Mouse (Mus musculus) midbrain, embryonic 14.5 days (tissue): ENCODE data around the gene Fam107b. TPM values are rescaled to one million over a fixed set of nuclear protein-coding genes. Genes with fewer than 3 reads are reported as not detected.

Experiments used
- ATAC-seq: fragments of 200-750 bp; cut with Nextera tagmentation; 2 replicates; pipeline ENCODE4 v1.8.0; 2017; ENCODE audit warnings: moderate number of reproducible peaks, moderate library complexity; ENCODE audit not compliant: low FRiP score, low TSS enrichment
- DNase-seq: peaks from one replicate; pipeline ENCODE4 v3.0.0-alpha.2; 2015
- H3K27ac ChIP-seq: fragments of 300-500 bp; sonication (generic); replicated peaks from 2 replicates; pipeline ENCODE4 v1.5.1; 2014; ENCODE audit warnings: mild to moderate bottlenecking, low read depth, low read length, moderate library complexity
- H3K27me3 ChIP-seq: fragments of 300-500 bp; sonication (generic); 2 replicates; pipeline ENCODE4 v1.6.1; 2014; ENCODE audit warnings: low read length, control low read depth, mixed read lengths; ENCODE audit not compliant: control insufficient read depth, insufficient read depth
- H3K36me3 ChIP-seq: fragments of 300-500 bp; sonication (generic); 2 replicates; pipeline ENCODE4 v1.6.1; 2014; ENCODE audit warnings: low read length, control low read depth; ENCODE audit not compliant: control insufficient read depth, insufficient read depth
- H3K4me1 ChIP-seq: fragments of 300-500 bp; sonication (generic); 2 replicates; pipeline ENCODE4 v1.6.1; 2014; ENCODE audit warnings: mild to moderate bottlenecking, antibody characterized with exemption, low read length, control low read depth; ENCODE audit not compliant: control insufficient read depth, insufficient read depth
- H3K4me2 ChIP-seq: fragments of 300-500 bp; sonication (generic); 2 replicates; pipeline ENCODE4 v1.6.1; 2014; ENCODE audit warnings: mild to moderate bottlenecking, low read length, moderate library complexity
- H3K4me3 ChIP-seq: fragments of 300-500 bp; sonication (generic); replicated peaks from 2 replicates; pipeline ENCODE4 v1.5.1; 2014; ENCODE audit warnings: low read depth, low read length
- H3K9ac ChIP-seq: fragments of 300-500 bp; sonication (generic); replicated peaks from 2 replicates; pipeline ENCODE4 v1.6.1; 2014; ENCODE audit warnings: mild to moderate bottlenecking, low read length, moderate library complexity
- H3K9me3 ChIP-seq: fragments of 300-500 bp; sonication (generic); 2 replicates; pipeline ENCODE4 v1.6.1; 2016; ENCODE audit warnings: low read length, control low read depth, mixed read lengths; ENCODE audit not compliant: control insufficient read depth
- WGBS: fragments of 180-500 bp; shearing (Covaris S2); extraction: QIAGEN DNeasy Blood & Tissue Kit; methylation state at CpG from one replicate; pipeline ENCODE4 v1.1.7; 2014; 5-methylcytosine and 5-hydroxymethylcytosine counted together
- polyA plus RNA-seq: library from polyadenylated mRNA; unstranded; fragments of >200 nt; fragmentation: Nextera tagmentation; extraction: Ambion mirVana; gene quantifications from 2 replicates; pipeline ENCODE4 v1.2.1, GENCODE M21; 2014

Gene Fam107b
- polyA plus RNA-seq: 35.1 and 49.0 TPM in 2 replicates

- Histone ChIP-seq H3K9ac (no peak within 1 kb of the TSS), H3K27ac (no peak within 1 kb of the TSS), H3K27me3 (no peaks in the 10 kb centered on the region), H3K9me3 (no peaks in the 10 kb centered on the region), H3K4me3 (no peak within 1 kb of the TSS), H3K36me3 (no peaks in the 10 kb centered on the region), H3K4me2 (no peak within 1 kb of the TSS), H3K4me1 (no peaks in the 10 kb centered on the region)
- WGBS: 76% methylated on average over 12 of the region's 12 CpGs
- DNase-seq (no peak), ATAC-seq (no peak)
Measured at GRCm38 (mm10) chr2:3570186-3570585, at the start of gene Fam107b. TSS of gene Fam107b (plus strand) at chr2:3570488.

DNA sequence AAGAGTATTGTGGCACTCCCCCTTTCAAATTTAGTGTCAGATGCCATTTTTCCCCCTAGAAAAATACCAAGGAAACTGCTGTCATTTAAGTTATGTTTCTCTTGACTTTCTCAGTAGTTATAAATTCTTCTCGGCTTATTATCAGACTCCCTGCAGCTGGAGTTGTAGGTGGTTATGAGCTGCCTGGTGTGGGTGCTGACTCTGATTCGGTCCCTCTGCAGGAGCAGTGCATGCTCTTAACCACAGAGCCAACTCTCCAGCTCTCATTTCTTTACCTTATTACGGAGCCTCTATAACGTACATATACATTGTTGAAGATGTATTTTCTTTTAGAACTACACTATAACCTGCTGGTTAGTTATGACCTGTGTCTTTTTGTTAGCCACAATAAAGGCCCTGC lies 47.7 kb upstream of the Fam107b start:
- H3K9ac ChIP-seq: no peak overlapping the region
- DNase-seq: no peak
- H3K4me1 ChIP-seq: no peaks in the 10 kb centered on the region
- H3K9me3 ChIP-seq: no peaks in the 10 kb centered on the region
- H3K27me3 ChIP-seq: no peaks in the 10 kb centered on the region
- 91% methylated on average over 4 of the region's 4 CpGs for WGBS
- no peaks in the 10 kb centered on the region for H3K36me3 ChIP-seq
- no peak overlapping the region for H3K4me2 ChIP-seq
- no peak for ATAC-seq
- H3K27ac ChIP-seq: no peak overlapping the region
- H3K4me3 ChIP-seq: no peak overlapping the region

DNA sequence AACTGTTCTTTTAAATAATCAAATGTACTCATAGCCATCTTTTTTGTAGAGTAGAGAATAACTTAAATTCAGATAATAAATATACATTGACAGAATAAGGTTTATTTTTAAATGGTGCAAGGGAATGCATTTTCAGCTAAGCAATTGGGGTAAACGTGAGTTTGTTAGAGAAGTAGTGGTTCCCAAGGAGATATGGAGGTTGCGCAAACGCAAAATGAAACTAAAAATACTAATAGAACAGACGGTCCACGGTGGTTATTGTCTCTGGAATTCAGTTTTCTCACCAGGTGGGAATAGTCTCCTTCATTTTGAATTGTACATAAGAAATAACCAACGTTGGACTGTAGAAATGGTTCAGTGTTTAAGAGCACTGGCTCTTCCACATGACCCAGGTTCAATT lies 44.0 kb upstream of the Fam107b start:
- no peak for DNase-seq
- Histone ChIP-seq H3K4me3 (no peak overlapping the region), H3K9me3 (no peaks in the 10 kb centered on the region), H3K4me2 (no peak overlapping the region), H3K27ac (no peak overlapping the region), H3K36me3 (no peaks in the 10 kb centered on the region), H3K9ac (no peak overlapping the region), H3K27me3 (no peaks in the 10 kb centered on the region), H3K4me1 (no peaks in the 10 kb centered on the region)
- 79% methylated on average over 6 of the region's 6 CpGs for WGBS
- no peak for ATAC-seq

DNA sequence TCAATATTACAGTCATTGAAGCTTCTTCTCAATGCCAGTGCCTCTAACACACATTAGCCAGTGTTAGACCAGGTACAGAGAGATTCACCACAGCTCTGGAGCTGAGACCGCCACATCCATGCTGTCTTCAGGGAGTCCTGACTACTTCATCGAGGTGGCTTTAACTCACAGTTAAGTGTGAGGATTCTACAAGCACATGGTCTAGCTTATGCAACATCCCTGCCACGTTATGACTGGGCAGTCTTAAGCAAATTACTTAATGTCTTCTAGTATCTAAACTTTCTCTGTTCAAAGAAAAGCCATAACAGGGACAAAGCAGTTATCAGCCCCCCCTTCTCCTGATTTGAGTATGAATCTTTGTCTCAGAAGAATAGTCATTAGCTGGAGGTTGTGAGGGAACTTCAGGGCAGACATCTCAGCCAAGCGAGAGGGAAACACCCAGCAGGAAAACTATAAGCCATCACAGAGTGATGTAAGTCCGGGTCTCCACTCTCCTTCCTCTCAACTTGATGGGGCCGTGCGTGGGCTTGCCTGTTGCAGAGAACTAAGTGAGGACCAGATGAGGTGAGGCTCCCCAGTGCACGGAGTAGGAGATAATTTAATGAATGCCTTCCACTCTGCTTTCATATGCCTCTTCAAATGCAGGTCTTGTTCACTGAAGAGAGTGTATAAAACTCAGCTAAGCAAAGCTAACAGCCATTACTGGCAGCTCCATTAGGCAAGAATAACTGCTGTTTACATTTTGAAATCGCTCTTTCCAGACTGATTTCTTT lies 28.8 kb upstream of the Fam107b start:
- H3K9me3 ChIP-seq: no peaks in the 10 kb centered on the region
- ATAC-seq: no peak
- no peak overlapping the region for H3K4me3 ChIP-seq
- no peak overlapping the region for H3K4me2 ChIP-seq
- H3K27me3 ChIP-seq: no peaks in the 10 kb centered on the region
- H3K9ac ChIP-seq: no peak overlapping the region
- no peak for DNase-seq
- 72% methylated on average over 9 of the region's 9 CpGs for WGBS
- no peaks in the 10 kb centered on the region for H3K4me1 ChIP-seq
- H3K36me3 ChIP-seq: no peaks in the 10 kb centered on the region
- no peak overlapping the region for H3K27ac ChIP-seq

- DNase-seq (no peak), ATAC-seq (no peak)
- H3K4me2 ChIP-seq: no peak overlapping the region
- no peak overlapping the region for H3K27ac ChIP-seq
- H3K4me1 ChIP-seq: no peaks in the 10 kb centered on the region
- 74% methylated on average over 2 of the region's 2 CpGs for WGBS
- no peaks in the 10 kb centered on the region for H3K36me3 ChIP-seq
- no peak overlapping the region for H3K9ac ChIP-seq
- no peaks in the 10 kb centered on the region for H3K27me3 ChIP-seq
- no peak overlapping the region for H3K4me3 ChIP-seq
- no peaks in the 10 kb centered on the region for H3K9me3 ChIP-seq
Measured at GRCm38 (mm10) chr2:3546055-3546454, 24.2 kb upstream of the Fam107b start.

- 1% methylated on average over 4 of the region's 4 CpGs for WGBS
- no peak for ATAC-seq
Measured at GRCm38 (mm10) chr2:3546588-3546987, 23.7 kb upstream of the Fam107b start.

GRCm38 (mm10) chr2:3570606-3571005 lies 318 bp downstream of the Fam107b start:
- DNase-seq: no peak
- no peak for ATAC-seq
- WGBS: 89% methylated on average over 11 of the region's 11 CpGs
- no peak overlapping the region for H3K4me3 ChIP-seq
- no peaks in the 10 kb centered on the region for H3K27me3 ChIP-seq
- H3K4me1 ChIP-seq: no peaks in the 10 kb centered on the region
- no peaks in the 10 kb centered on the region for H3K9me3 ChIP-seq
- H3K27ac ChIP-seq: no peak overlapping the region
- H3K4me2 ChIP-seq: no peak overlapping the region
- no peaks in the 10 kb centered on the region for H3K36me3 ChIP-seq
- no peak overlapping the region for H3K9ac ChIP-seq

More at GRCm38 (mm10) chr2:3546588-3546987, 23.7 kb upstream of the Fam107b start:
- no peak overlapping the region for H3K27ac ChIP-seq
- H3K27me3 ChIP-seq: no peaks in the 10 kb centered on the region
- H3K4me1 ChIP-seq: no peaks in the 10 kb centered on the region
- H3K9me3 ChIP-seq: no peaks in the 10 kb centered on the region
- no peak overlapping the region for H3K4me3 ChIP-seq
- peak; percentile 87 for DNase-seq
- no peaks in the 10 kb centered on the region for H3K36me3 ChIP-seq
- H3K9ac ChIP-seq: no peak overlapping the region
- H3K4me2 ChIP-seq: no peak overlapping the region

GRCm38 (mm10) chr2:3573883-3574282 lies 3.6 kb downstream of the Fam107b start:
- Histone ChIP-seq H3K4me2 (no peak overlapping the region), H3K4me1 (no peaks in the 10 kb centered on the region), H3K27ac (no peak overlapping the region), H3K36me3 (no peaks in the 10 kb centered on the region), H3K9ac (no peak overlapping the region), H3K4me3 (no peak overlapping the region), H3K9me3 (no peaks in the 10 kb centered on the region), H3K27me3 (no peaks in the 10 kb centered on the region)
- ATAC-seq (no peak), DNase-seq (no peak)
- WGBS: 86% methylated on average over 7 of the region's 7 CpGs

- DNase-seq: no peak
- no peak overlapping the region for H3K9ac ChIP-seq
- H3K27ac ChIP-seq: no peak overlapping the region
- no peaks in the 10 kb centered on the region for H3K36me3 ChIP-seq
- no peak overlapping the region for H3K4me2 ChIP-seq
- no peaks in the 10 kb centered on the region for H3K9me3 ChIP-seq
- 83% methylated on average over 1 of the region's 1 CpGs for WGBS
- no peaks in the 10 kb centered on the region for H3K4me1 ChIP-seq
- no peaks in the 10 kb centered on the region for H3K27me3 ChIP-seq
- H3K4me3 ChIP-seq: no peak overlapping the region
- ATAC-seq: no peak
Measured at GRCm38 (mm10) chr2:3575140-3575539, 4.9 kb downstream of the Fam107b start.
